Mouse (Mus musculus): ENCODE measurements at regions not wholly inside any gene's neighbourhood (a gene's known extent, or its start where the extent isn't known, plus 50 kb on each side); places are given as distances from the start of the nearest gene placed in this dataset.
A peak's percentile ranks its signal among the peaks of the same experiment; 100 is the strongest.

GRCm38 (mm10) chr4:140383596-140383995 lies 137.0 kb upstream of the Igsf21 start:
- Histone ChIP-seq H3K79me3 (ENCODE audit: low read depth) (no peaks in the 10 kb centered on the region), H3ac (ENCODE audit: control insufficient read depth, insufficient read length, low read depth) (no peak overlapping the region), H3K27me3 (ENCODE audit: control insufficient read depth, insufficient read depth, insufficient read length) (peaks cover 33% of the 10 kb centered on the region), H3K36me3 (ENCODE audit: control insufficient read depth, insufficient read depth) (no peaks in the 10 kb centered on the region), H3K4me3 (ENCODE audit: insufficient read depth, poor library complexity, severe bottlenecking) (no peak overlapping the region), H3K79me2 (ENCODE audit: control insufficient read depth, insufficient read depth) (no peaks in the 10 kb centered on the region)
- TF ChIP-seq MYOD1 (IDR thresholded peaks at IDR 0.05; ENCODE audit: control insufficient read depth, insufficient read length, low read depth) = no peak
- TF ChIP-seq USF1 (IDR thresholded peaks at IDR 0.05; ENCODE audit: low read depth) = peak; percentile 52

- no peaks in the 10 kb centered on the region for H3K36me3 ChIP-seq (ENCODE audit: control insufficient read depth, insufficient read depth)
- H3ac ChIP-seq (ENCODE audit: control insufficient read depth, insufficient read length, low read depth) = no peak overlapping the region
- TF ChIP-seq CTCF (IDR thresholded peaks at IDR 0.05; ENCODE audit: control insufficient read depth, insufficient read depth, insufficient read length) = no peak
- no peak for TF ChIP-seq USF1 (IDR thresholded peaks at IDR 0.05; ENCODE audit: low read depth)
- TF ChIP-seq CEBPB (IDR thresholded peaks at IDR 0.05; ENCODE audit: low read depth) = no peak
- TF ChIP-seq MYOD1 (IDR thresholded peaks at IDR 0.05; ENCODE audit: control insufficient read depth, insufficient read length, low read depth) = no peak
- TF ChIP-seq MYOG (IDR thresholded peaks at IDR 0.05; ENCODE audit: control insufficient read depth, extremely low read depth, insufficient read length) = no peak
- no peak for TF ChIP-seq MAX (IDR thresholded peaks at IDR 0.05)
- TF ChIP-seq FOSL1 (IDR thresholded peaks at IDR 0.05; ENCODE audit: insufficient read depth, low read length, poor library complexity, severe bottlenecking) = no peak
- no peaks in the 10 kb centered on the region for H3K79me2 ChIP-seq (ENCODE audit: control insufficient read depth, insufficient read depth)
- H3K4me3 ChIP-seq (ENCODE audit: insufficient read depth, poor library complexity, severe bottlenecking) = no peak overlapping the region
- H3K27me3 ChIP-seq (ENCODE audit: control insufficient read depth, insufficient read depth, insufficient read length) = peaks cover 38% of the 10 kb centered on the region
- no peaks in the 10 kb centered on the region for H3K79me3 ChIP-seq (ENCODE audit: low read depth)
Observed at GRCm38 (mm10) chr4:140380733-140381132, 134.1 kb upstream of the Igsf21 start.

- peaks cover 50% of the 10 kb centered on the region for H3K27me3 ChIP-seq (ENCODE audit: control insufficient read depth, insufficient read depth, insufficient read length)
- H3K36me3 ChIP-seq (ENCODE audit: control insufficient read depth, insufficient read depth) = no peaks in the 10 kb centered on the region
- no peaks in the 10 kb centered on the region for H3K79me3 ChIP-seq (ENCODE audit: low read depth)
- TF ChIP-seq USF1 (IDR thresholded peaks at IDR 0.05; ENCODE audit: low read depth) (no peak), FOSL1 (IDR thresholded peaks at IDR 0.05; ENCODE audit: insufficient read depth, low read length, poor library complexity, severe bottlenecking) (no peak), CEBPB (IDR thresholded peaks at IDR 0.05; ENCODE audit: low read depth) (no peak), CTCF (IDR thresholded peaks at IDR 0.05; ENCODE audit: control insufficient read depth, insufficient read depth, insufficient read length) (no peak), MYOG (IDR thresholded peaks at IDR 0.05; ENCODE audit: control insufficient read depth, extremely low read depth, insufficient read length) (no peak), MYOD1 (IDR thresholded peaks at IDR 0.05; ENCODE audit: control insufficient read depth, insufficient read length, low read depth) (no peak)
- H3K79me2 ChIP-seq (ENCODE audit: control insufficient read depth, insufficient read depth) = no peaks in the 10 kb centered on the region
- H3ac ChIP-seq (ENCODE audit: control insufficient read depth, insufficient read length, low read depth) = no peak overlapping the region
- H3K4me3 ChIP-seq (ENCODE audit: insufficient read depth, poor library complexity, severe bottlenecking) = no peak overlapping the region
Observed at GRCm38 (mm10) chr4:140377941-140378340, 131.4 kb upstream of the Igsf21 start.

- Histone ChIP-seq H3K79me2 (ENCODE audit: control insufficient read depth, insufficient read depth) (no peaks in the 10 kb centered on the region), H3K79me3 (ENCODE audit: low read depth) (no peaks in the 10 kb centered on the region), H3ac (ENCODE audit: control insufficient read depth, insufficient read length, low read depth) (no peak overlapping the region), H3K4me3 (ENCODE audit: insufficient read depth, poor library complexity, severe bottlenecking) (no peak overlapping the region), H3K27me3 (ENCODE audit: control insufficient read depth, insufficient read depth, insufficient read length) (peaks cover 45% of the 10 kb centered on the region), H3K36me3 (ENCODE audit: control insufficient read depth, insufficient read depth) (no peaks in the 10 kb centered on the region)
- no peak for TF ChIP-seq MYOD1 (IDR thresholded peaks at IDR 0.05; ENCODE audit: control insufficient read depth, insufficient read length, low read depth)
- TF ChIP-seq MAX (IDR thresholded peaks at IDR 0.05) = no peak
- no peak for TF ChIP-seq CTCF (IDR thresholded peaks at IDR 0.05; ENCODE audit: control insufficient read depth, insufficient read depth, insufficient read length)
- TF ChIP-seq CEBPB (IDR thresholded peaks at IDR 0.05; ENCODE audit: low read depth) = no peak
- no peak for TF ChIP-seq FOSL1 (IDR thresholded peaks at IDR 0.05; ENCODE audit: insufficient read depth, low read length, poor library complexity, severe bottlenecking)
- no peak for TF ChIP-seq USF1 (IDR thresholded peaks at IDR 0.05; ENCODE audit: low read depth)
- no peak for TF ChIP-seq MYOG (IDR thresholded peaks at IDR 0.05; ENCODE audit: control insufficient read depth, extremely low read depth, insufficient read length)
Observed at GRCm38 (mm10) chr4:140372586-140373325, 126.2 kb upstream of the Igsf21 start.

GRCm38 (mm10) chr4:140371426-140372213 lies 125.0 kb upstream of the Igsf21 start:
- no peak overlapping the region for H3ac ChIP-seq (ENCODE audit: control insufficient read depth, insufficient read length, low read depth)

More at GRCm38 (mm10) chr4:140371426-140372213, 125.0 kb upstream of the Igsf21 start:
- H3K79me3 ChIP-seq (ENCODE audit: low read depth) = no peaks in the 10 kb centered on the region
- H3K4me3 ChIP-seq (ENCODE audit: insufficient read depth, poor library complexity, severe bottlenecking) = no peak overlapping the region
- peaks cover 48% of the 10 kb centered on the region for H3K27me3 ChIP-seq (ENCODE audit: control insufficient read depth, insufficient read depth, insufficient read length)
- no peaks in the 10 kb centered on the region for H3K36me3 ChIP-seq (ENCODE audit: control insufficient read depth, insufficient read depth)
- no peaks in the 10 kb centered on the region for H3K79me2 ChIP-seq (ENCODE audit: control insufficient read depth, insufficient read depth)
- TF ChIP-seq USF1 (IDR thresholded peaks at IDR 0.05; ENCODE audit: low read depth) (no peak), CEBPB (IDR thresholded peaks at IDR 0.05; ENCODE audit: low read depth) (no peak), MYOD1 (IDR thresholded peaks at IDR 0.05; ENCODE audit: control insufficient read depth, insufficient read length, low read depth) (no peak), MYOG (IDR thresholded peaks at IDR 0.05; ENCODE audit: control insufficient read depth, extremely low read depth, insufficient read length) (no peak), FOSL1 (IDR thresholded peaks at IDR 0.05; ENCODE audit: insufficient read depth, low read length, poor library complexity, severe bottlenecking) (no peak), CTCF (IDR thresholded peaks at IDR 0.05; ENCODE audit: control insufficient read depth, insufficient read depth, insufficient read length) (no peak), MAX (IDR thresholded peaks at IDR 0.05) (no peak)

All from C2C12 (cell line).